Mouse (Mus musculus) liver, embryonic 14.5 days (tissue): ENCODE results near the gene Ibtk.

Source experiments
- CTCF ChIP-seq: IDR thresholded peaks from 2 replicates; pipeline ENCODE4 v1.5.1; 2016; ENCODE audit warnings: antibody characterized with exemption, low read depth, control low read depth
- EP300 ChIP-seq: IDR thresholded peaks from 2 replicates; pipeline ENCODE4 v1.6.1; 2016; ENCODE audit warnings: antibody characterized with exemption, low read depth

DNA sequence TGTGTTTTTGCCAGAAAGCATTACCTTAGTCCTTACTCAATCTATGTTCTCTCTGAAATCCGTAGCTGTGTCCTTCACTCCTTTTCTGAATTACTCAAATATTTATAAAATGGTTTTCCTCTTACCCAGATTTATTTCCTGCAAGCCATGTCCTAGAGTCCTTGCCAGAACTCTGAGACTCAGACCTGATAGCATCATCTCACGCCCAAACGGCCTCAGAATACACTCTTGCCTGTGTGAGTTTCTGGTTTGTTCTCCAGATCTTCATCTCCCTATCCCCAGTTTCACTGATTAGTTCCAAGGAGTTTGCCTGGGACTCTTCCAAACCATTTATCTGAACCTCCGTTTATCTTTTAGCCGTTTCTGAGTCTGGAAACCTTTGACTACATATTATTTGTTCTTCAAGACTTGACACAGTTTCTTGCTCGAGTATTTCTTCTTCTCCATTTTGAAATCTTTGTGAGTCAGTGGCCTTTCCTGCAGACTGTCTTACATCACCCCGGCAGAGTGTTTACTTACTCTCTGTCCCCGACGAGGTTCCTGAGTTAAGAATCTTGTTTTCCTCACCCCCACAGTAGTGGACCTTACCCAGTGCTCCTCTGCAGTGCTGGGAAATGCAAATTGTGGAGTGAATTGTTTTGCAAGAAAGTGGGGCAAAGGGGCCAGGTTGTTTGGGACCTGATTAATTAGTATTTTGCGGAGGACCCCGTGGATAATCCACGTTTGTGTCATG is 20.1 kb upstream of the Ibtk start:
- TF ChIP-seq CTCF (no peak), EP300 (no peak)
